Mouse (Mus musculus) stomach, embryonic 16.5 days (tissue): Measurements from ENCODE around the gene Sorl1. TPM values are rescaled to one million over a fixed set of nuclear protein-coding genes. Genes with fewer than 3 reads are reported as not detected.

Experiments
- ATAC-seq: fragments of 200-750 bp; cut with Nextera tagmentation; 2 replicates; pipeline ENCODE4 v1.8.0; 2017; ENCODE audit warnings: moderate number of reproducible peaks, moderate TSS enrichment; ENCODE audit not compliant: insufficient read depth, low FRiP score
- H3K27ac ChIP-seq: fragments of 300-500 bp; sonication (generic); 2 replicates; pipeline ENCODE4 v1.5.1; 2014; ENCODE audit warnings: low read length
- H3K27me3 ChIP-seq: fragments of 300-500 bp; sonication (generic); 2 replicates; pipeline ENCODE4 v1.6.1; 2014; ENCODE audit warnings: low read length, control low read depth, mixed read lengths; ENCODE audit not compliant: control insufficient read depth, insufficient read depth
- H3K36me3 ChIP-seq: fragments of 300-500 bp; sonication (generic); 2 replicates; pipeline ENCODE4 v1.6.1; 2014; ENCODE audit warnings: low read length; ENCODE audit not compliant: control insufficient read depth, insufficient read depth
- H3K4me1 ChIP-seq: fragments of 300-500 bp; sonication (generic); 2 replicates; pipeline ENCODE4 v1.6.1; 2014; ENCODE audit warnings: low read length, control low read depth, mixed read lengths; ENCODE audit not compliant: control insufficient read depth, insufficient read depth
- H3K4me2 ChIP-seq: fragments of 300-500 bp; sonication (generic); 2 replicates; pipeline ENCODE4 v1.6.1; 2014; ENCODE audit warnings: low read depth, low read length, mixed read lengths
- H3K4me3 ChIP-seq: fragments of 300-500 bp; sonication (generic); replicated peaks from 2 replicates; pipeline ENCODE4 v1.5.1; 2014; ENCODE audit warnings: mild to moderate bottlenecking, low read length
- H3K9ac ChIP-seq: fragments of 300-500 bp; sonication (generic); 2 replicates; pipeline ENCODE4 v1.6.1; 2014; ENCODE audit warnings: low read length
- H3K9me3 ChIP-seq: fragments of 300-500 bp; sonication (generic); replicated peaks from 2 replicates; pipeline ENCODE4 v1.6.1; 2016; ENCODE audit warnings: low read length, control low read depth; ENCODE audit not compliant: control insufficient read depth
- WGBS: fragments of 180-500 bp; shearing (Covaris S2); extraction: QIAGEN DNeasy Blood & Tissue Kit; methylation state at CpG from one replicate; pipeline ENCODE4 v1.1.7; 2014; 5-methylcytosine and 5-hydroxymethylcytosine counted together
- polyA plus RNA-seq: library from polyadenylated mRNA; unstranded; fragments of >200 nt; fragmentation: Nextera tagmentation; extraction: Ambion mirVana; gene quantifications from 2 replicates; pipeline ENCODE4 v1.2.1, GENCODE M21; 2015

Sorl1 gene
- polyA plus RNA-seq, 1 experiment from 2014 or later, result 12.9 TPM

- 76% methylated on average over 5 of the region's 5 CpGs for WGBS
- Histone ChIP-seq H3K36me3 (no peaks in the 10 kb centered on the region), H3K27me3 (no peaks in the 10 kb centered on the region), H3K9ac (no peak overlapping the region), H3K4me1 (0 out of 2 replicates have a peak, but pooled peaks cover 4% of the 10 kb centered on the region), H3K9me3 (no peaks in the 10 kb centered on the region), H3K27ac (no peak overlapping the region), H3K4me2 (no peak overlapping the region), H3K4me3 (no peak overlapping the region)
- ATAC-seq, result no peak
Observed at GRCm38 (mm10) chr9:42127983-42128382, 3.9 kb upstream of the Sorl1 start.

- H3K4me2 ChIP-seq, result no peak overlapping the region
- peaks cover 19% of the 10 kb centered on the region for H3K4me1 ChIP-seq
- no peaks in the 10 kb centered on the region for H3K36me3 ChIP-seq
- H3K4me3 ChIP-seq, result no peak overlapping the region
- H3K27me3 ChIP-seq, result no peaks in the 10 kb centered on the region
- no peaks in the 10 kb centered on the region for H3K9me3 ChIP-seq
- peak; percentile 34; the same call in 1 of the 2 replicates for ATAC-seq
- no peak overlapping the region for H3K9ac ChIP-seq
- WGBS, result 68% methylated on average over 9 of the region's 9 CpGs
- H3K27ac ChIP-seq, result no peak overlapping the region
Observed at GRCm38 (mm10) chr9:42125262-42125982, 1.3 kb upstream of the Sorl1 start.

- ATAC-seq, result no peak
- Histone ChIP-seq H3K27me3 (no peaks in the 10 kb centered on the region), H3K36me3 (no peaks in the 10 kb centered on the region), H3K27ac (peak overlapping the region; percentile 81; the same call in 1 of the 2 replicates), H3K4me1 (peaks cover 23% of the 10 kb centered on the region), H3K9me3 (no peaks in the 10 kb centered on the region), H3K9ac (peak overlapping the region; percentile 91), H3K4me3 (peak overlapping the region; percentile 82), H3K4me2 (peak overlapping the region; percentile 91)
- WGBS, result 25% methylated on average over 11 of the region's 11 CpGs
Observed at GRCm38 (mm10) chr9:42123204-42123603, 893 bp downstream of the Sorl1 start.

- Histone ChIP-seq H3K36me3 (no peaks in the 10 kb centered on the region), H3K9ac (no peak overlapping the region; the same call in 1 of the 2 replicates), H3K27ac (no peak overlapping the region), H3K4me2 (peak overlapping the region; percentile 91), H3K9me3 (no peaks in the 10 kb centered on the region), H3K4me3 (peak overlapping the region; percentile 82), H3K4me1 (peaks cover 23% of the 10 kb centered on the region), H3K27me3 (no peaks in the 10 kb centered on the region)
- WGBS, result 79% methylated on average over 6 of the region's 6 CpGs
- no peak for ATAC-seq
Observed at GRCm38 (mm10) chr9:42122441-42122840, 1.7 kb downstream of the Sorl1 start.

GRCm38 (mm10) chr9:42121631-42122354, 2.3 kb downstream of the Sorl1 start:
- Histone ChIP-seq H3K4me3 (peak overlapping the region; percentile 82; the same call in 1 of the 2 replicates), H3K27ac (peak overlapping the region; percentile 27; the same call in 1 of the 2 replicates), H3K4me2 (peak overlapping the region; percentile 91), H3K4me1 (peaks cover 23% of the 10 kb centered on the region), H3K9me3 (no peaks in the 10 kb centered on the region), H3K9ac (peak overlapping the region; percentile 39), H3K27me3 (no peaks in the 10 kb centered on the region), H3K36me3 (no peaks in the 10 kb centered on the region)
- ATAC-seq, result no peak
- WGBS, result 73% methylated on average over 10 of the region's 10 CpGs

- H3K4me2 ChIP-seq, result no peak overlapping the region
- H3K27me3 ChIP-seq, result no peaks in the 10 kb centered on the region
- H3K27ac ChIP-seq, result no peak overlapping the region
- no peaks in the 10 kb centered on the region for H3K36me3 ChIP-seq
- ATAC-seq, result peak; percentile 58; the same call in 1 of the 2 replicates
- no peaks in the 10 kb centered on the region for H3K9me3 ChIP-seq
- 50% methylated on average over 10 of the region's 10 CpGs for WGBS
- 0 out of 2 replicates have a peak overlapping the region, but pooled peaks have one; percentile 17 for H3K9ac ChIP-seq
- peaks cover 15% of the 10 kb centered on the region for H3K4me1 ChIP-seq
- no peak overlapping the region for H3K4me3 ChIP-seq
Observed at GRCm38 (mm10) chr9:42116418-42117056, 7.6 kb downstream of the Sorl1 start.

- H3K27me3 ChIP-seq, result no peaks in the 10 kb centered on the region
- no peak overlapping the region for H3K9ac ChIP-seq
- H3K27ac ChIP-seq, result 0 out of 2 replicates have a peak overlapping the region, but pooled peaks have one; percentile 26
- no peak overlapping the region for H3K4me3 ChIP-seq
- no peaks in the 10 kb centered on the region for H3K36me3 ChIP-seq
- no peaks in the 10 kb centered on the region for H3K9me3 ChIP-seq
- peaks cover 22% of the 10 kb centered on the region for H3K4me1 ChIP-seq
- no peak overlapping the region for H3K4me2 ChIP-seq
- 65% methylated on average over 7 of the region's 7 CpGs for WGBS
- ATAC-seq, result no peak
Observed at GRCm38 (mm10) chr9:42115078-42115477, 9.0 kb downstream of the Sorl1 start.

- H3K9ac ChIP-seq, result no peak overlapping the region
- ATAC-seq, result no peak
- WGBS, result 85% methylated on average over 5 of the region's 5 CpGs
- H3K27ac ChIP-seq, result no peak overlapping the region
- H3K9me3 ChIP-seq, result no peaks in the 10 kb centered on the region
- no peak overlapping the region for H3K4me2 ChIP-seq
- H3K4me3 ChIP-seq, result no peak overlapping the region
- no peaks in the 10 kb centered on the region for H3K27me3 ChIP-seq
- H3K4me1 ChIP-seq, result peaks cover 31% of the 10 kb centered on the region
- H3K36me3 ChIP-seq, result no peaks in the 10 kb centered on the region
Observed at GRCm38 (mm10) chr9:42113316-42113715, 10.8 kb downstream of the Sorl1 start.

GRCm38 (mm10) chr9:42112691-42113090, 11.4 kb downstream of the Sorl1 start:
- Histone ChIP-seq H3K36me3 (no peaks in the 10 kb centered on the region), H3K4me2 (no peak overlapping the region), H3K27ac (no peak overlapping the region), H3K9me3 (no peaks in the 10 kb centered on the region), H3K9ac (no peak overlapping the region), H3K4me3 (no peak overlapping the region), H3K27me3 (no peaks in the 10 kb centered on the region), H3K4me1 (peaks cover 33% of the 10 kb centered on the region)
- ATAC-seq, result no peak
- 84% methylated on average over 6 of the region's 6 CpGs for WGBS
